In genomic region chr7:27228281-27228821, GRCm38 (mm10) we compare ENCODE assay signal across 1 mouse cellular context.
A peak's percentile ranks its signal among the peaks of the same experiment; 100 is the strongest.
TF ChIP-seq lines count a peak whose summit lies in the region.

TSS of gene Itpkc (minus strand) at chr7:27228661.

TF ChIP-seq in MEL, 35 proteins besides CTCF, POLR2A, EP300 and RAD21 (continued from another document):
- 0 out of 2 replicates have a peak, but pooled peaks have one; percentile 56 for TF ChIP-seq UBTF (IDR thresholded peaks at IDR 0.05; ENCODE audit: borderline replicate concordance, insufficient read depth, low read depth, low read length)
- TF ChIP-seq USF1 (IDR thresholded peaks at IDR 0.05; ENCODE audit: low read depth, low read length) = no peak
- no peak for TF ChIP-seq ZC3H11A (IDR thresholded peaks at IDR 0.05; ENCODE audit: low read depth, low read length)
